Mouse (Mus musculus) intestine, embryonic 16.5 days (tissue): Measurements from ENCODE around the gene Nubp1. TPM values are rescaled to one million over a fixed set of nuclear protein-coding genes. Genes with fewer than 3 reads are reported as not detected.

Experiments
- ATAC-seq: fragments of 200-750 bp; cut with Nextera tagmentation; 2 replicates; pipeline ENCODE4 v1.8.0; 2017; ENCODE audit warnings: moderate TSS enrichment, moderate library complexity
- H3K27ac ChIP-seq: fragments of 300-500 bp; sonication (generic); 2 replicates; pipeline ENCODE4 v1.5.1; 2014; ENCODE audit warnings: mild to moderate bottlenecking, low read length
- H3K27me3 ChIP-seq: fragments of 300-500 bp; sonication (generic); replicated peaks from 2 replicates; pipeline ENCODE4 v1.6.1; 2014; ENCODE audit warnings: low read length, control low read depth, mixed read lengths; ENCODE audit not compliant: control insufficient read depth, insufficient read depth
- H3K36me3 ChIP-seq: fragments of 300-500 bp; sonication (generic); 2 replicates; pipeline ENCODE4 v1.6.1; 2014; ENCODE audit warnings: low read length, control low read depth; ENCODE audit not compliant: control insufficient read depth, insufficient read depth
- H3K4me1 ChIP-seq: fragments of 300-500 bp; sonication (generic); 2 replicates; pipeline ENCODE4 v1.6.1; 2014; ENCODE audit warnings: low read length, control low read depth, mixed read lengths; ENCODE audit not compliant: control insufficient read depth, insufficient read depth
- H3K4me2 ChIP-seq: fragments of 300-500 bp; sonication (generic); 2 replicates; pipeline ENCODE4 v1.6.1; 2014; ENCODE audit warnings: low read depth, low read length, control low read depth
- H3K4me3 ChIP-seq: fragments of 300-500 bp; sonication (generic); 2 replicates; pipeline ENCODE4 v1.5.1; 2014; ENCODE audit warnings: mild to moderate bottlenecking, low read length
- H3K9ac ChIP-seq: fragments of 300-500 bp; sonication (generic); 2 replicates; pipeline ENCODE4 v1.6.1; 2014; ENCODE audit warnings: low read depth, low read length
- H3K9me3 ChIP-seq: fragments of 300-500 bp; sonication (generic); 2 replicates; pipeline ENCODE4 v1.6.1; 2016; ENCODE audit warnings: low read length, control low read depth; ENCODE audit not compliant: control insufficient read depth
- WGBS: fragments of 180-500 bp; shearing (Covaris S2); extraction: QIAGEN DNeasy Blood & Tissue Kit; methylation state at CpG from one replicate; pipeline ENCODE4 v1.1.7; 2014; 5-methylcytosine and 5-hydroxymethylcytosine counted together
- polyA plus RNA-seq: library from polyadenylated mRNA; unstranded; fragments of >200 nt; fragmentation: Nextera tagmentation; extraction: Ambion mirVana; gene quantifications from 2 replicates; pipeline ENCODE4 v1.2.1, GENCODE M21; 2015

The Nubp1 gene
- polyA plus RNA-seq, 1 experiment from 2014 or later, result 52.0 TPM

DNA sequence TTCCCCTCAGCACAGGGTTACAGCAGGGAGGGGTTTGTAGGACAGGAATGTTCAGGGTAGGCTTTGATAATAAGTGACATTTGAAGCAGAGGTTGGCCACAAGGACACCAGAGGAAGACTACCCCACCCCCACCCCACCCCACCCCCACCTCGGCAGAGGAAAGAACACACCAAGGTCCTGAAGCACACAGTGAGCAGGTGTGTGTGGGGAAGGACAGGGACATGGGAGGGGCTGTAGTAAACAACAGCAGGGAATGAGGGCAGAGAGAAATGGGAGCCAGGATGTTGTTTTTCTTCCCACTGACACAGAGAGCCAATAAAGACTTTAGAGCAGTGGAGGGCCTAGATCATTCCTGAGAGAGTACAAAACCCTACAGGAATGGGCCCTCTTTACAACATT is 34.5 kb upstream of the Nubp1 start:
- no peak overlapping the region for H3K9ac ChIP-seq
- H3K27me3 ChIP-seq, result no peaks in the 10 kb centered on the region
- H3K36me3 ChIP-seq, result no peaks in the 10 kb centered on the region
- no peak for ATAC-seq
- no peak overlapping the region for H3K27ac ChIP-seq
- 36% methylated on average over 1 of the region's 1 CpGs for WGBS
- H3K4me3 ChIP-seq, result no peak overlapping the region
- peaks cover 6% of the 10 kb centered on the region; the same call in 1 of the 2 replicates for H3K4me1 ChIP-seq
- no peak overlapping the region for H3K4me2 ChIP-seq
- no peaks in the 10 kb centered on the region for H3K9me3 ChIP-seq

DNA sequence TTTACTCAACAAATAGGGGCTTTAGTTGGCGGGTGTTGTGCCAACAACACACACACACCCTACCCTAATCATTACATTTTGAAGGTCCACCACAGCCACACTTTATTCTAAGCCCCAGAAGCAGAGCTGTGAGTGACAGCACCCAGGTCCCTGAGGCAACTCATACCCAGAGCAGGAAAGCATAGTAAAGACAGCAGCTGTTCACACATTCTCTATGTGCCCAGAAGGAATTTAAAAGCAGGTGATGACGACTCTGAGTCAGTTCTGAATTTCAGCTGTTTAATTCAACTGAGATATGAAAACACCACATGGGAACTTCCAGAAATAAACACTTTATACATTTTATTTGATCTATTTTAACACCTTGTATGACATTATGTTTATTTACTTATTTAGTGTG is 32.2 kb upstream of the Nubp1 start:
- 53% methylated on average over 2 of the region's 2 CpGs for WGBS

DNA sequence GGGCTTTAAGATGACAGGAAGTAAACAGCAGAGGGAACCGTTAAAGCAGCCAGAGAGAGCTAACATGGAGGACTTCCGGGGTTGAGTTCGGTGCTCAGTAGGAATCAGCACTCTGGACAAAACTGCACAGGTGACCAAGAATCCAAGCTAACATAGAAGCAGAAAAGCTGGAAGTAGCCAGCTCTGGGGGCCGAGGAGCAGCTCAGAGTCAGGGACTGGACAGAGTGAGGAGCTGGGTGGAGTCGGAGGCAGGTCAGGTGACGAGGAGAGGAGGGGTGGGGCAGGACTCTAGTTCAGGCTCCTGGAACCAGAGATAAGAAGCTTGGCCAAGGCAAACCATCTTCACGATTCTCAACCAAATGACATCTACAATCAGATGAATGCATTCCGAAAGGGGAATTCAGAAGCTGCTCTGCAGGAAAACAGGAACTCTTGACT is 27.7 kb upstream of the Nubp1 start:
- ATAC-seq, result peak; percentile 95
- Histone ChIP-seq H3K4me3 (peak overlapping the region; percentile 38), H3K4me2 (peak overlapping the region; percentile 53), H3K27ac (no peak overlapping the region), H3K9ac (0 out of 2 replicates have a peak overlapping the region, but pooled peaks have one; percentile 48), H3K4me1 (peaks cover 6% of the 10 kb centered on the region; the same call in 1 of the 2 replicates), H3K9me3 (no peaks in the 10 kb centered on the region), H3K27me3 (no peaks in the 10 kb centered on the region), H3K36me3 (no peaks in the 10 kb centered on the region)
- whole genome bisulfite sequencing, result 17% methylated on average over 8 of the region's 8 CpGs

More for the DNA sequence above, 32.2 kb upstream of the Nubp1 start:
- no peak overlapping the region for H3K27ac ChIP-seq
- H3K36me3 ChIP-seq, result no peaks in the 10 kb centered on the region
- no peaks in the 10 kb centered on the region for H3K9me3 ChIP-seq
- H3K4me1 ChIP-seq, result peaks cover 9% of the 10 kb centered on the region; the same call in 1 of the 2 replicates
- no peak overlapping the region for H3K4me2 ChIP-seq
- ATAC-seq, result no peak
- no peak overlapping the region for H3K4me3 ChIP-seq
- no peaks in the 10 kb centered on the region for H3K27me3 ChIP-seq
- H3K9ac ChIP-seq, result no peak overlapping the region

DNA sequence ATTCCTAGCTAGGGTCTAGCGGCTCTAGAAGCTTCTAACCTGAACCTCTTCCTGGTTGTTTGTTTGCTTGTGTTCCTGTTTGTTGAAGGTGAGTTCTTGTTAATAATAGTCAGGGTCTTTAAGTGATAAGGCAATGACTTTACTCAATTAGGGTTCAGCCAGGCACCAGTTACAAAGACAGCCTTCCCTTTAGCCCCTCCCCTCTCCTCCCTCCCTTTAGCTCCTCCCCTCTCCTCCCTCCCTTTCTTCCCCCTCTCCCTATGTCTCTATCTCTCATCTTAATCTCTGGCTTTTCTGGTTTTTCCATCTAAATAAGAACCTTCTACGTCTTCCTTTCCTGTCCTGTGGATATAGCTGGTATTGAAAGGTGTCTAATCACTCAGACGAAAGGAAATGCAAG is 27.2 kb upstream of the Nubp1 start:
- Histone ChIP-seq H3K27me3 (no peaks in the 10 kb centered on the region), H3K36me3 (no peaks in the 10 kb centered on the region), H3K4me1 (peaks cover 6% of the 10 kb centered on the region; the same call in 1 of the 2 replicates), H3K9me3 (no peaks in the 10 kb centered on the region), H3K9ac (no peak overlapping the region), H3K27ac (no peak overlapping the region), H3K4me2 (peak overlapping the region; percentile 53), H3K4me3 (peak overlapping the region; percentile 38; the same call in 1 of the 2 replicates)
- WGBS, result 72% methylated on average over 3 of the region's 3 CpGs
- peak; percentile 65; the same call in 1 of the 2 replicates for ATAC-seq

DNA sequence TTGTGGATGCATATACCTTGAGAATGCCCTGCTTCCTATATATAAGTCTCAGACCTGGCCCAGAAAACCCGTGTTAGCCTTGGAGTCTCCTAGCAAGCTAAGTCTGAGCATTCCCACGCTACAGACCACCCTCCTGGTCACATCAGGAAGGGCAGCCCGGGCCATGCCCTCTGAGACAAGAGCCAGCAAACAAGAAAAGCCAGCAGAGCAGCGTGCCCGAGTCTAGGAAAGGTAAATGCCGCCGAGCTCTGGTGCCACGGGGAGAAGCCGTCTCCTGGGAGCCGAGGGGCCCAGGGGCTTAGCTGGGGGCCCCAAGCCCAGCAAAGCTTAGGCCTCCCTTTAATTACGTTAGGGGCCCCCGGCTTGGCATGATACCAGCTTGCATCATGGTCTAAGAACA is 26.5 kb upstream of the Nubp1 start:
- ATAC-seq, result no peak
- no peak overlapping the region for H3K27ac ChIP-seq
- H3K9me3 ChIP-seq, result no peaks in the 10 kb centered on the region
- H3K4me3 ChIP-seq, result no peak overlapping the region
- H3K4me2 ChIP-seq, result no peak overlapping the region
- 77% methylated on average over 12 of the region's 12 CpGs for WGBS
- H3K9ac ChIP-seq, result no peak overlapping the region
- no peaks in the 10 kb centered on the region for H3K36me3 ChIP-seq
- H3K27me3 ChIP-seq, result no peaks in the 10 kb centered on the region
- peaks cover 6% of the 10 kb centered on the region; the same call in 1 of the 2 replicates for H3K4me1 ChIP-seq

DNA sequence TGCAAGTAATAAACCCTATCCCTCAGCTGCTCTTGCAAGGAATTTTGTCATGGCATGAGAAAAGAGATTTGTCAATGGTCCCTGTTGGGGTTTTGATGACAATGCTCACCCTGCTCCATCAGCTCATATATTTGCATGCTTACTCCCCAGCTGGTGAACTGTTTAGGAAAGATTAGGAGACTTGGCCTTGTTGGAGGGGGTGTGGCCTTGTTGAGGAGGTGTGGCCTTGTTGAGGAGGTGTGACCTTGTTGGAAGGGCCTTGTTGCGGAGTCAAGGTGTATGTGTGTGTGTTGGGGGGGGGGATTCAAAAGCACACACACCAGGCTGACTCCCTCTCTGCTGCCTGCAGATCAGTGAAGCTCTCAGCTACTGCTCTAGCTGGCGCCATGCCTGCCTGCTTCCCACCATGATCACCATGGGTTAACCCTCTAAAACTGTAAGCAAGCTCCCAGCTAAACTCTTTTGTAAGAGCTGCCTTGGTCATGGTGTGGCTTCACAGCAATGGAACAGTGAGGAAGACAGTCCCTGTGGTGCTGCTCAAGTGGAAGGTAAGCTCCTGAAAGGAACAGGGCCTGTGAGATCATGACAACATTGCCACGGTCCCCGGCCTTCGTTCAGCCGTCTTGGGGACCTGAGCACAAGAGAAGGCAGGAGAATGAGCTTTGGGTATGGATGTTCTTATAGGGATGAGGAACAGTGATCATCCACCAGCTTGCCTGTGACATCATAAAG is 22.9 kb upstream of the Nubp1 start:
- 89% methylated on average over 6 of the region's 6 CpGs for WGBS
- Histone ChIP-seq H3K27ac (no peak overlapping the region), H3K4me3 (no peak overlapping the region), H3K9me3 (no peaks in the 10 kb centered on the region), H3K9ac (no peak overlapping the region), H3K27me3 (no peaks in the 10 kb centered on the region), H3K4me2 (no peak overlapping the region), H3K4me1 (peaks cover 6% of the 10 kb centered on the region; the same call in 1 of the 2 replicates), H3K36me3 (no peaks in the 10 kb centered on the region)
- ATAC-seq, result no peak

DNA sequence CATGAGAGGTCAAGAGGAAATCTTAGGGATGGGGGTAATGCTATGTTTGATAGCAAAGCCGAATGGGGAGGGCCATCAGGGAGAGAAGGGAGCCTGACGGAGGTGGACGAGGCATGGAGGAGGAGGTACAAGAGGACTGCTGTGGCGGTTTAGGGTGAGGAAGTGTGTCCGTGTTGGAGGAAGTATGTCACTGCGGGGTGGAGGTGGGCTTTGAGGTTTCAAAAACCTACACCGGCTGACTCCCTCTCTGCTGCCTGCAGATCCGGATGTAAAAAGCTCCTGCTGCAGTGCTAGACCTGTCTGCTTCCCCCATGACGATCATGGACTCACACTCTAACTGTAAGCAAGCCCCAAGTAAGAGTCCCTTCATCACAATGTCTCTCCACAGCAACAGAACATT is 19.2 kb upstream of the Nubp1 start:
- Histone ChIP-seq H3K4me3 (no peak overlapping the region), H3K9ac (no peak overlapping the region), H3K36me3 (no peaks in the 10 kb centered on the region), H3K27me3 (no peaks in the 10 kb centered on the region), H3K27ac (no peak overlapping the region), H3K4me2 (no peak overlapping the region), H3K4me1 (no peaks in the 10 kb centered on the region), H3K9me3 (no peaks in the 10 kb centered on the region)
- ATAC-seq, result no peak
- WGBS, result 71% methylated on average over 9 of the region's 9 CpGs

DNA sequence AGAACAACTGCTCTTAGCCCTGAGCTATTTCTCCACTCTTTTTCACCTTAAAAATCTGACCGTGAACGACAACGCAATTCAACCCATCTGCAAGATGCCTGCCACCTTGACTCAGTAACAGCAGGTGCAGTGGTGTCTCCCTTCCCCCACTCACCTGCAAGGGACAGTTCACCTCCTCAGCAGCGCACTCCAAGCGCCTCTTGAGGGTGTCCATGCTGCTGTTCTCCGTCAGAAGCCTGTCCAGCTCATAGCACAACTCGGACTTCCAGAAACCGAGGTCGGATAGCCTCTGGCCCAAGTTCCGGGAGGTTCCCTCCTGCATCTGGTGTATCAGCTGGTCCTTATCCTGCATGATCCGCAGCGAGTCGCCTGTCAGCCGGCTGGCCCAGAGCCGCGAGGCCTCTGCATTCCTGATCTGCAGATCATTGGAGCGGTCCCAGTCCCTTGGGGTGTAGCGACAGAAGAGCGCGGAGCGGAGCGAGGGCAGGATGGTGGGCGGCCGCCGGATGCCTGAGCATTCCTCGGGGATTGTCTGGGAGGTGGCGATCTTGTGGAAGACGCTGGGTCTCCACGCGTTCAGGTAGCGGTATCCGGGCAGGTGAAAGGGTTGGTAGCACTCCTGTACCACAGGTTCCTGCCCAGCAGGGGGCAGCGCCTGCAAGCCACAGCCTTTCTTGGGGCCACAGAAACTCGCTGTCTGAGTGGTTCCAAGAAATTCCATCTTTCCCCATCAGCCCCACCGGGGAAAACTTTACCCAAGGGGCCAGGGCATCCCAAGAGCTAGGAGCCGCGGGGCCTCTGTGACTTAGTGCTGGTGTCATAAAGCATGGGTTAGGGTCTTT is 16.8 kb upstream of the Nubp1 start, which contains the start of gene Tekt5:
Tekt5 (minus strand) TSS at position 792 of the 842 bp plus-strand sequence.
- Histone ChIP-seq H3K27me3 (no peaks in the 10 kb centered on the region), H3K9ac (peak within 1 kb of the TSS; percentile 41), H3K4me3 (peak within 1 kb of the TSS; percentile 37), H3K4me1 (no peaks in the 10 kb centered on the region), H3K36me3 (no peaks in the 10 kb centered on the region), H3K27ac (no peak within 1 kb of the TSS), H3K9me3 (no peaks in the 10 kb centered on the region), H3K4me2 (peak within 1 kb of the TSS; percentile 76)
- WGBS, result 5% methylated on average over 37 of the region's 37 CpGs
- ATAC-seq, result peak; percentile 77

DNA sequence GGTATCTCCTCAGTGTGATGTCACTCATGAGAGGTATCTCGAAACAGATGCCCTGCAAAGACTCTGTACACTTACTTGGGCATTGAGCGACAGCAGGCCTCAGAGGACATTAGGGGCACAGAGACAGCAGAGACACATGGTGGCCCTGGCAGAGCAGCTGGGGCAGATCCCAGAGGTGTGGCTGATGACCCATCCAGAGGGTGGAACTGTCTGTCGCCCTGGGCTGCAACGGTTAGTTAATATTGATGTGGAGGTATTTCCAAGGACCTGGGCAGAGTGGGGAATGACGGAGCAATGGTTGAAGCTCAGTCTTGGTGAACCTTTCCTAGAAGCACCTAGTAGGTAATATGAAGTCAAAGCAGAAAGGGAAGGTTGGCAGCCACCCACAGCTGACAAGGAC is 13.0 kb upstream of the Nubp1 start:
- Histone ChIP-seq H3K4me3 (no peak overlapping the region), H3K27ac (no peak overlapping the region), H3K4me1 (no peaks in the 10 kb centered on the region), H3K27me3 (no peaks in the 10 kb centered on the region), H3K36me3 (no peaks in the 10 kb centered on the region), H3K9me3 (no peaks in the 10 kb centered on the region), H3K4me2 (no peak overlapping the region), H3K9ac (no peak overlapping the region)
- ATAC-seq, result no peak
- WGBS, result 70% methylated on average over 5 of the region's 5 CpGs
